Mouse (Mus musculus) megakaryocyte, embryonic 14.5 days (primary cell): ENCODE results near the gene Fgd4.

Experiments used
- FLI1 ChIP-seq: IDR thresholded peaks from 2 replicates; pipeline ENCODE4 v1.6.1; 2012; ENCODE audit warnings: low read length, inconsistent platforms, mixed read lengths
- GATA1 ChIP-seq: IDR thresholded peaks from 3 replicates; pipeline ENCODE4 v1.6.1; 2012; ENCODE audit warnings: mixed read lengths, low read length, inconsistent platforms, borderline replicate concordance

- TF ChIP-seq GATA1 (no peak), FLI1 (no peak)
Measured at GRCm38 (mm10) chr16:16422456-16422855, 177.9 kb downstream of the Fgd4 start.
